Mouse (Mus musculus) liver, embryonic 16.5 days (tissue): ENCODE data around the gene Rusc1. TPM values are rescaled to one million over a fixed set of nuclear protein-coding genes. Genes with fewer than 3 reads are reported as not detected.

ENCODE experiments used
- ATAC-seq: fragments of 200-750 bp; cut with Nextera tagmentation; 2 replicates; pipeline ENCODE4 v1.8.0; 2017; ENCODE audit warnings: low read depth, mild to moderate bottlenecking, moderate number of reproducible peaks, moderate library complexity
- H3K27ac ChIP-seq: fragments of 300-500 bp; sonication (generic); 2 replicates; pipeline ENCODE4 v1.5.1; 2014; ENCODE audit warnings: mild to moderate bottlenecking, low read length
- H3K27me3 ChIP-seq: fragments of 300-500 bp; sonication (generic); 2 replicates; pipeline ENCODE4 v1.6.1; 2014; ENCODE audit warnings: low read depth, low read length, mixed read lengths; ENCODE audit not compliant: control insufficient read depth, insufficient read depth
- H3K36me3 ChIP-seq: fragments of 300-500 bp; sonication (generic); 2 replicates; pipeline ENCODE4 v1.6.1; 2014; ENCODE audit warnings: mild to moderate bottlenecking; ENCODE audit not compliant: control insufficient read depth, insufficient read depth
- H3K4me1 ChIP-seq: fragments of 300-500 bp; sonication (generic); 2 replicates; pipeline ENCODE4 v1.6.1; 2014; ENCODE audit warnings: low read depth, low read length, mixed read lengths; ENCODE audit not compliant: control insufficient read depth
- H3K4me2 ChIP-seq: fragments of 300-500 bp; sonication (generic); 2 replicates; pipeline ENCODE4 v1.6.1; 2014; ENCODE audit warnings: low read depth, low read length, mixed read lengths
- H3K4me3 ChIP-seq: fragments of 300-500 bp; sonication (generic); 2 replicates; pipeline ENCODE4 v1.5.1; 2014; ENCODE audit warnings: low read depth, mild to moderate bottlenecking, low read length
- H3K9ac ChIP-seq: fragments of 300-500 bp; sonication (generic); 2 replicates; pipeline ENCODE4 v1.6.1; 2014; ENCODE audit warnings: low read depth, low read length
- H3K9me3 ChIP-seq: fragments of 300-500 bp; sonication (generic); replicated peaks from 2 replicates; pipeline ENCODE4 v1.6.1; 2016; ENCODE audit warnings: low read length; ENCODE audit not compliant: control insufficient read depth
- WGBS: fragments of 180-500 bp; shearing (Covaris S2); extraction: QIAGEN DNeasy Blood & Tissue Kit; methylation state at CpG from one replicate; pipeline ENCODE4 v1.1.7; 2014; ENCODE audit not compliant: insufficient replicate concordance; 5-methylcytosine and 5-hydroxymethylcytosine counted together
- polyA plus RNA-seq: library from polyadenylated mRNA; unstranded; fragments of >200 nt; fragmentation: Nextera tagmentation; extraction: Ambion mirVana; gene quantifications from 2 replicates; pipeline ENCODE4 v1.2.1, GENCODE M21; 2015

Rusc1 gene
- polyA plus RNA-seq, 1 experiment from 2014 or later = 2.6 TPM

DNA sequence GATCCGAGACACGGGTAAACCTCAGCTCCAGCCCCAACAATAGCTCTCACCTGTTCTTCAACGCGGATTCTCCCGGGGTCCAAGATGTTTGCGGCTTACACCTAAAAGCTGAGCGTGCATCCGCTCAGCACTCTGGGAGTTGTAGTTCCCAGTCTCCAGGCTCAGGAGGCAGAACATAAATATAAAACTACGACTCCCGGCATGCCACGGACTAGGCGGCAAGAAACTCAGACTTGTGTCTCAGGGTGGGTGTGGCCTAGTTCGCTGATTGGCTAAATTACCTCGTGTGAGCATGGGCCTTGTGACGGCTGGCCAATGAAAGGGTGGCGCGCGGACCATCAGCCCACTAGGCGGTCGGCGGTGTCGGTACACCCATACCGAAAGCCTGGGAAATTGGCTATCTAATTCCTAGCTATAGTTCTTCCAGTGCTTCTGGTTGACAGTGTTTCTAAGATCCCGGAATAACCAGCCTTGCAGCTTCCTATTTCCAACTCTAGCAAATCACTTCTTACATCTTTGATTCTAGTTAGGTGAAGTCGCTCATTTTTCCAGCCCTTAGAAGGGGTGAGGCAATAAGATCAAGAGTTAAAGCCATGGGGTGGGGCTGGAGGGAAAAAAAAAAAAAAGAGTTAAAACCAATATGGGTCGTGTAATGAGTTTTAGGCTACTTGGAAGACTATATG is 8.8 kb upstream of the Rusc1 start, which contains the start of gene Fdps:
TSS of gene Fdps (minus strand) at position 148 of the 683 bp plus-strand sequence.
- peak within 1 kb of the TSS; percentile 75 for H3K4me3 ChIP-seq
- peak; percentile 98 for ATAC-seq
- H3K4me1 ChIP-seq = peaks cover 36% of the 10 kb centered on the region
- no peaks in the 10 kb centered on the region for H3K9me3 ChIP-seq
- H3K27ac ChIP-seq = peak within 1 kb of the TSS; percentile 83
- no peaks in the 10 kb centered on the region for H3K27me3 ChIP-seq
- peaks cover 8% of the 10 kb centered on the region for H3K36me3 ChIP-seq
- WGBS = under 1% methylated on average over 26 of the region's 26 CpGs
- peak within 1 kb of the TSS; percentile 78 for H3K4me2 ChIP-seq
- peak within 1 kb of the TSS; percentile 71 for H3K9ac ChIP-seq

GRCm38 (mm10) chr3:89101459-89101811 is 8.3 kb upstream of the Rusc1 start:
- Histone ChIP-seq H3K27ac (peak overlapping the region; percentile 83), H3K4me2 (peak overlapping the region; percentile 78), H3K36me3 (peaks cover 13% of the 10 kb centered on the region), H3K27me3 (no peaks in the 10 kb centered on the region), H3K4me3 (peak overlapping the region; percentile 75), H3K9ac (peak overlapping the region; percentile 71), H3K9me3 (no peaks in the 10 kb centered on the region), H3K4me1 (peaks cover 36% of the 10 kb centered on the region)
- peak; percentile 26; the same call in 1 of the 2 replicates for ATAC-seq
- 0% methylated on average over 19 of the region's 19 CpGs for WGBS

GRCm38 (mm10) chr3:89100811-89101210 is 7.7 kb upstream of the Rusc1 start, which contains the start of gene Gm43738:
Gene Gm43738, minus strand, starts transcription at chr3:89101099.
- Histone ChIP-seq H3K36me3 (peaks cover 14% of the 10 kb centered on the region), H3K9me3 (no peaks in the 10 kb centered on the region), H3K4me2 (peak within 1 kb of the TSS; percentile 78), H3K4me1 (peaks cover 36% of the 10 kb centered on the region), H3K27me3 (no peaks in the 10 kb centered on the region), H3K27ac (peak within 1 kb of the TSS; percentile 83), H3K4me3 (peak within 1 kb of the TSS; percentile 75), H3K9ac (peak within 1 kb of the TSS; percentile 71)
- ATAC-seq = no peak
- 50% methylated on average over 7 of the region's 7 CpGs for WGBS

- 80% methylated on average over 10 of the region's 10 CpGs for WGBS
- Histone ChIP-seq H3K27ac (no peak overlapping the region), H3K9me3 (no peaks in the 10 kb centered on the region), H3K36me3 (peaks cover 20% of the 10 kb centered on the region), H3K4me1 (peaks cover 38% of the 10 kb centered on the region), H3K27me3 (peaks cover 26% of the 10 kb centered on the region), H3K4me2 (no peak overlapping the region), H3K9ac (no peak overlapping the region), H3K4me3 (no peak overlapping the region)
- ATAC-seq = no peak
Measured at GRCm38 (mm10) chr3:89094021-89094420, 910 bp upstream of the Rusc1 start.

DNA sequence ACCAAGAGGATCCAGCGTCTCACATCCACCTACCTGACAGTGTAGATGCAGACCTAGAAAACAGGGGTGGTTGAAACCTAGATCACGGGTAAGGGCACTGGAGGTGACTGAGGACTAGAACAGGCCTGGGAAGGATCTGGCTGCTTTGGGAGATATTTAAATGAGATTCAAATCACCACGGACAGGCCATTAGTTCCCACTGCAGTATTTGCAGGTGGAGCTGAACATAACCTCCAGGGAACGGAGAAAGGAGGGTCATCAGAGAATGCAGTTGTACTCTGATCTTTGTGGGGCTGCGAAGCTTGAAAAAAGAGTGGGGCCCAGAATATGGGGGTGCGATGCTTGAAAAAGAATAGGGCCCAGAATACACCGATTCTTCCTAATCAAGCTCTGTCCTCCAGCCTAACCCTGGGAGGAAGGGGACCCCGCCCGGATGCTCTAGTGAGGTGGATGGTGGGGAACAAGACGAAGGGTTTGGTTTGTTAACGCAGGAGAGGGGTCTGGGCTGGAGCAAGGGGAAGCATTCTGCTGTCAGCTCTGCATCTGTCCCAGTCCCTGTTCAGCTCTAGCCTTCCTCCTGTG is 511 bp downstream of the Rusc1 start:
- Histone ChIP-seq H3K27me3 (peaks cover 26% of the 10 kb centered on the region), H3K9me3 (no peaks in the 10 kb centered on the region), H3K4me2 (peak overlapping the region; percentile 49), H3K4me1 (peaks cover 40% of the 10 kb centered on the region), H3K27ac (no peak overlapping the region), H3K9ac (no peak overlapping the region), H3K36me3 (peaks cover 17% of the 10 kb centered on the region), H3K4me3 (peak overlapping the region; percentile 22)
- 18% methylated on average over 11 of the region's 11 CpGs for WGBS
- ATAC-seq = no peak

- peaks cover 26% of the 10 kb centered on the region for H3K27me3 ChIP-seq
- no peak overlapping the region for H3K4me3 ChIP-seq
- WGBS = 16% methylated on average over 20 of the region's 20 CpGs
- ATAC-seq = no peak
- no peak overlapping the region for H3K9ac ChIP-seq
- H3K4me1 ChIP-seq = peaks cover 41% of the 10 kb centered on the region
- no peaks in the 10 kb centered on the region for H3K9me3 ChIP-seq
- peaks cover 15% of the 10 kb centered on the region for H3K36me3 ChIP-seq
- H3K27ac ChIP-seq = no peak overlapping the region
- no peak overlapping the region for H3K4me2 ChIP-seq
Measured at GRCm38 (mm10) chr3:89091811-89092508, 1.2 kb downstream of the Rusc1 start.

DNA sequence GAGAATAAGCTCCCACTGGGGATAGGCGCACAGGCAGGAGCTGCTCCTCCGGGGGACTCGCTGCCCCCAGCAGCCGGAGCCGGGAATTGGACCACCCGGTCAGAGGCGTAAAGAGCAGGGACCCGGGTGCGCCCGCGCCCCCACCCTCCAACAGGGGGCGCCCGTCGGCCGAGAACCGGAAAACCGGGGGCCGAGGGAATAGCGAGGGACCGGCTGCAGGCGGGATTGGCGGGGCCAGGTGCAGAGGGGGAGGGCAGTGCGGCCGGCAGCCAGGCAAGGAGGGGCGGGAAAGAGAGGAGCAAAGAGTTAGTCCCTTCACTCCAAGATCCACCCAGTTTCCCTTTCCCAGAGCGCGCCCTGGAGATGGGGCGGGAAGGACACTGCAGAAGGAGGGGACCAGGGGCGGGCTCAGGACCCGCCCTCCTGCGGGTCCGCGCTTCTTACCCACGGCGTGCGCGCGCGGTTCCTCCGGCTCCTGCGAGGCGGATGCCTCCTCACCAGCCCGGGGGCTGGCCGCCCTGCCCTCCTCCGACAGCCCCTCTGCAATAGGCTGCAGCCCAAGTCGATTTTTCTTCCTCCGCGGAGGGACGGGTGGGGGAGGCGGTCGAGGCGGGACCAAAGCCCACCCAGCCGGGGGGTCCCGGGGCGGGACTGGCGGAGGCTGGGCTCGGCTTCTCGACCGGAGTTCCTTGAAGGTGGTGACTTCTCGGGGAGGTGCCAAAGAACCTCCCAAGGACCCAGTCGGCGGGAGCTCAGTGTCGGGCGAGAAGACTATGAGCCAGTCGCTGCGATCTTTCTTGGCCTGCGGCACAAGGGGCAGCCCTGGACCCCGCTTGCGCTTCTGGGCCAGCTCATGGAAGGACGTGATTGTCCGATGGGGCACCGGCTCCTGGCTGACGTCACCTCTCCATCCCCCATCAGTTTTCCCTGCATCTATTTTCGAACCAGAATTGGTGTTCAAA is 2.1 kb downstream of the Rusc1 start:
- peak; percentile 46 for ATAC-seq
- peaks cover 41% of the 10 kb centered on the region for H3K4me1 ChIP-seq
- no peak overlapping the region; the same call in 1 of the 2 replicates for H3K27ac ChIP-seq
- H3K9me3 ChIP-seq = no peaks in the 10 kb centered on the region
- H3K4me2 ChIP-seq = peak overlapping the region; percentile 100
- H3K36me3 ChIP-seq = peaks cover 8% of the 10 kb centered on the region
- WGBS = 1% methylated on average over 69 of the region's 74 CpGs
- H3K27me3 ChIP-seq = peaks cover 26% of the 10 kb centered on the region
- peak overlapping the region; percentile 72 for H3K9ac ChIP-seq
- H3K4me3 ChIP-seq = peak overlapping the region; percentile 72

DNA sequence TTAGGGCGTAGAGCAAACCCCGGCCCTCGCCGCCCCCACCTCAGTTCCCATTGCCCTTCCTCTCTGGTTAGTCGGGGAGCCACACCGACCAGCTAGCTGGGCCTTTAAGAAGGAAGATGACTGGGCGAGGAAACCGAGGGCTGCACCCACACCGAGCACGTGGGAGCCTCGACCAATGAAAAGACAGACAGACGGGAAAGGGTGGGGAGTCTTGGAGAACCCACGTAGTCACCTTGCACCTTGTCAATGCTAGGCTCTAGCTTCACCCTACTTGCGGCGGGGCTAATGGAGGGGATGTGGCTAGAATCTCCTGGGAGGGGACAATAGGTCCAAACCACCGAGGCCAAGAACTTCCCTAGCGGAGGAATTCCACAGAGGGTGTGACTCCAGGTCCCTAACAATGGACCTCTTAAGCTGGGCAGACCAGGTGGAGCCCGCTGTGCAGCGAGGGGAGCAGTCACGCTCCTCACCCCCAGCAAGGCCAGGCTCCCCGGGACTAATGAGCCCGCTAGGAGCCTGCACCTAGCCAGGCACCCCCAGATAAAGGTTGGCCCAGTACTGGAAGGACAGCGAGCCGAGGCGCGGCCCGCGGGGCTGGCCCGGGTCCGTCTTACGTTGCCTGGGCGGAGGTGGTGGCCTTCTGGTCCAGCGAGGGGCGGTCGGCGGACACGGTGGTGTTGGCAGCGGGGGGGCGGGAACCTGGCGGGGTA is 3.1 kb downstream of the Rusc1 start:
- no peaks in the 10 kb centered on the region for H3K9me3 ChIP-seq
- H3K4me3 ChIP-seq = peak overlapping the region; percentile 72
- peak overlapping the region; percentile 100 for H3K4me2 ChIP-seq
- ATAC-seq = peak; percentile 91
- H3K27ac ChIP-seq = peak overlapping the region; percentile 65; the same call in 1 of the 2 replicates
- H3K9ac ChIP-seq = peak overlapping the region; percentile 72
- peaks cover 2% of the 10 kb centered on the region; the same call in 1 of the 2 replicates for H3K36me3 ChIP-seq
- H3K4me1 ChIP-seq = peaks cover 41% of the 10 kb centered on the region
- WGBS = under 1% methylated on average over 39 of the region's 40 CpGs
- H3K27me3 ChIP-seq = peaks cover 26% of the 10 kb centered on the region
